Mouse (Mus musculus) intestine, embryonic 14.5 days (tissue): ENCODE measurements at regions not wholly inside any gene's neighbourhood (a gene's known extent, or its start where the extent isn't known, plus 50 kb on each side); places are given as distances from the start of the nearest gene placed in this dataset.
"Not testable (repeated sequence)": the region's sequence is repeated elsewhere in the genome, so short reads cannot be mapped to it uniquely, and the experiment has no call there.

Source experiments
- ATAC-seq: fragments of 200-750 bp; cut with Nextera tagmentation; replicated peaks from 2 replicates; pipeline ENCODE4 v1.8.0; 2017; ENCODE audit warnings: low read depth, moderate number of reproducible peaks, moderate TSS enrichment, moderate library complexity; ENCODE audit not compliant: low FRiP score, low TSS enrichment
- DNase-seq: peaks from one replicate; pipeline ENCODE4 v3.0.0-alpha.2; 2018; ENCODE audit warnings: low spot score
- H3K27ac ChIP-seq: fragments of 300-500 bp; sonication (generic); 2 replicates; pipeline ENCODE4 v1.5.1; 2014; ENCODE audit warnings: low read depth, mild to moderate bottlenecking, control low read depth
- H3K27me3 ChIP-seq: fragments of 300-500 bp; sonication (generic); replicated peaks from 2 replicates; pipeline ENCODE4 v1.6.1; 2014; ENCODE audit warnings: low read length, control low read depth; ENCODE audit not compliant: control insufficient read depth, insufficient read depth
- H3K36me3 ChIP-seq: fragments of 300-500 bp; sonication (generic); 2 replicates; pipeline ENCODE4 v1.6.1; 2014; ENCODE audit warnings: low read length, control low read depth; ENCODE audit not compliant: control insufficient read depth, insufficient read depth
- H3K4me1 ChIP-seq: fragments of 300-500 bp; sonication (generic); replicated peaks from 2 replicates; pipeline ENCODE4 v1.6.1; 2014; ENCODE audit warnings: low read length, control low read depth, mixed read lengths; ENCODE audit not compliant: control insufficient read depth, insufficient read depth
- H3K4me2 ChIP-seq: fragments of 300-500 bp; sonication (generic); 2 replicates; pipeline ENCODE4 v1.6.1; 2014; ENCODE audit warnings: low read length
- H3K4me3 ChIP-seq: fragments of 300-500 bp; sonication (generic); 2 replicates; pipeline ENCODE4 v1.5.1; 2014; ENCODE audit warnings: low read depth, low read length, control low read depth, mixed read lengths
- H3K9ac ChIP-seq: fragments of 300-500 bp; sonication (generic); 2 replicates; pipeline ENCODE4 v1.6.1; 2014; ENCODE audit warnings: mild to moderate bottlenecking, low read length
- H3K9me3 ChIP-seq: fragments of 300-500 bp; sonication (generic); 2 replicates; pipeline ENCODE4 v1.6.1; 2016; ENCODE audit warnings: low read length, control low read depth; ENCODE audit not compliant: control insufficient read depth
- WGBS: fragments of 180-500 bp; shearing (Covaris S2); extraction: QIAGEN DNeasy Blood & Tissue Kit; methylation state at CpG from one replicate; pipeline ENCODE4 v1.1.7; 2014; 5-methylcytosine and 5-hydroxymethylcytosine counted together

GRCm38 (mm10) chr16:15115386-15115785 lies 201.9 kb upstream of the Gm21897 start:
- DNase-seq = no peak
- no peak overlapping the region for H3K9ac ChIP-seq
- no peaks in the 10 kb centered on the region for H3K27me3 ChIP-seq
- no peak overlapping the region for H3K4me2 ChIP-seq
- no peaks in the 10 kb centered on the region for H3K36me3 ChIP-seq
- 34% methylated on average over 2 of the region's 2 CpGs for WGBS
- ATAC-seq = no peak
- H3K27ac ChIP-seq = no peak overlapping the region
- peaks cover 18% of the 10 kb centered on the region for H3K4me1 ChIP-seq
- H3K4me3 ChIP-seq = no peak overlapping the region
- no peaks in the 10 kb centered on the region for H3K9me3 ChIP-seq

GRCm38 (mm10) chr16:15119799-15120198 lies 197.5 kb upstream of the Gm21897 start:
- 84% methylated on average over 1 of the region's 1 CpGs for WGBS
- H3K9ac ChIP-seq = no peak overlapping the region
- H3K27me3 ChIP-seq = no peaks in the 10 kb centered on the region
- no peaks in the 10 kb centered on the region for H3K36me3 ChIP-seq
- no peak overlapping the region for H3K4me3 ChIP-seq
- no peak overlapping the region for H3K27ac ChIP-seq
- peaks cover 9% of the 10 kb centered on the region for H3K4me1 ChIP-seq
- ATAC-seq (no peak), DNase-seq (no peak)
- H3K9me3 ChIP-seq = no peaks in the 10 kb centered on the region
- no peak overlapping the region for H3K4me2 ChIP-seq

- ATAC-seq (no peak), DNase-seq (no peak)
- H3K27me3 ChIP-seq = no peaks in the 10 kb centered on the region
- H3K4me2 ChIP-seq = no peak overlapping the region
- no peaks in the 10 kb centered on the region for H3K4me1 ChIP-seq
- H3K36me3 ChIP-seq = no peaks in the 10 kb centered on the region
- H3K4me3 ChIP-seq = no peak overlapping the region
- no peak overlapping the region for H3K9ac ChIP-seq
- H3K9me3 ChIP-seq = no peaks in the 10 kb centered on the region
- WGBS = 92% methylated on average over 2 of the region's 2 CpGs
- H3K27ac ChIP-seq = no peak overlapping the region
These were observed 188.3 kb upstream of the Gm21897 start for GRCm38 (mm10) chr16:15128996-15129395.

- DNase-seq = no peak
- no peaks in the 10 kb centered on the region for H3K9me3 ChIP-seq
- H3K4me1 ChIP-seq = no peaks in the 10 kb centered on the region
- no peak overlapping the region for H3K27ac ChIP-seq
- no peak overlapping the region for H3K4me3 ChIP-seq
- WGBS = 88% methylated on average over 2 of the region's 2 CpGs
- H3K27me3 ChIP-seq = no peaks in the 10 kb centered on the region
- H3K4me2 ChIP-seq = no peak overlapping the region
- no peak overlapping the region for H3K9ac ChIP-seq
- no peak for ATAC-seq
- no peaks in the 10 kb centered on the region for H3K36me3 ChIP-seq
These were observed 187.5 kb upstream of the Gm21897 start for GRCm38 (mm10) chr16:15129806-15130205.

GRCm38 (mm10) chr16:15157852-15158251 lies 159.4 kb upstream of the Gm21897 start:
- no peak overlapping the region for H3K4me3 ChIP-seq
- no peak overlapping the region for H3K4me2 ChIP-seq
- ATAC-seq = no peak
- H3K27me3 ChIP-seq = no peaks in the 10 kb centered on the region
- no peak for DNase-seq
- H3K4me1 ChIP-seq = no peaks in the 10 kb centered on the region
- 83% methylated on average over 2 of the region's 2 CpGs for WGBS
- H3K9me3 ChIP-seq = no peaks in the 10 kb centered on the region
- no peak overlapping the region for H3K27ac ChIP-seq
- no peak overlapping the region for H3K9ac ChIP-seq
- H3K36me3 ChIP-seq = no peaks in the 10 kb centered on the region

- H3K27me3 ChIP-seq = no peaks in the 10 kb centered on the region
- no peak for ATAC-seq
- H3K9ac ChIP-seq = no peak overlapping the region
- no peak overlapping the region for H3K4me3 ChIP-seq
- H3K27ac ChIP-seq = no peak overlapping the region
- peaks cover 7% of the 10 kb centered on the region; the same call in 1 of the 2 replicates for H3K9me3 ChIP-seq
- no peak overlapping the region for H3K4me2 ChIP-seq
- H3K4me1 ChIP-seq = no peaks in the 10 kb centered on the region
- no peaks in the 10 kb centered on the region for H3K36me3 ChIP-seq
- WGBS = 93% methylated on average over 3 of the region's 3 CpGs
- no peak for DNase-seq
These were observed 141.7 kb upstream of the Gm21897 start for GRCm38 (mm10) chr16:15175516-15175915.

- no peak overlapping the region for H3K4me2 ChIP-seq
These were observed 131.5 kb upstream of the Gm21897 start for GRCm38 (mm10) chr16:15185714-15186113.

GRCm38 (mm10) chr16:15194926-15195711 lies 122.1 kb upstream of the Gm21897 start:
- ATAC-seq (no peak), DNase-seq (no peak)
- H3K9me3 ChIP-seq = no peaks in the 10 kb centered on the region
- H3K27me3 ChIP-seq = no peaks in the 10 kb centered on the region
- H3K9ac ChIP-seq = no peak overlapping the region
- 0 out of 2 replicates have a peak, but pooled peaks cover 3% of the 10 kb centered on the region for H3K4me1 ChIP-seq
- H3K27ac ChIP-seq = 0 out of 2 replicates have a peak overlapping the region, but pooled peaks have one; percentile 18
- H3K4me3 ChIP-seq = no peak overlapping the region
- 27% methylated on average over 6 of the region's 6 CpGs for WGBS
- no peak overlapping the region for H3K4me2 ChIP-seq
- no peaks in the 10 kb centered on the region for H3K36me3 ChIP-seq

More at GRCm38 (mm10) chr16:15185714-15186113, 131.5 kb upstream of the Gm21897 start:
- H3K4me1 ChIP-seq = no peaks in the 10 kb centered on the region
- H3K4me3 ChIP-seq = no peak overlapping the region
- ATAC-seq (no peak), DNase-seq (no peak)
- WGBS = 83% methylated on average over 1 of the region's 1 CpGs
- no peaks in the 10 kb centered on the region for H3K36me3 ChIP-seq
- H3K9me3 ChIP-seq = no peaks in the 10 kb centered on the region
- H3K27ac ChIP-seq = no peak overlapping the region
- H3K9ac ChIP-seq = no peak overlapping the region
- H3K27me3 ChIP-seq = no peaks in the 10 kb centered on the region

- DNase-seq, H3K4me3 ChIP-seq, H3K36me3 ChIP-seq, H3K9me3 ChIP-seq, H3K27me3 ChIP-seq, H3K4me1 ChIP-seq, ATAC-seq, H3K9ac ChIP-seq, H3K4me2 ChIP-seq: not testable (repeated sequence)
- WGBS = 94% methylated on average over 3 of the region's 12 CpGs
- H3K27ac ChIP-seq = 0 out of 2 replicates have a peak overlapping the region, but pooled peaks have one; percentile 18
These were observed 121.3 kb upstream of the Gm21897 start for GRCm38 (mm10) chr16:15195931-15196330.
